Mouse (Mus musculus) myocyte (in vitro differentiated cells): Measurements from ENCODE around the gene Sin3b.

Source experiments
- E2F4 ChIP-seq: IDR thresholded peaks from one replicate; pipeline ENCODE4 v1.6.1; 2011; ENCODE audit warnings: mild to moderate bottlenecking, control low read depth, moderate library complexity; ENCODE audit not compliant: insufficient read depth
- MAX ChIP-seq: IDR thresholded peaks from one replicate; pipeline ENCODE4 v1.6.1; 2011; ENCODE audit warnings: low read depth, mild to moderate bottlenecking, control low read depth
- MYOD1 ChIP-seq, 3 experiments: IDR thresholded peaks; one replicate each; pipeline ENCODE4 v1.6.1; 2011; ENCODE audit warnings: control low read depth in 2 of 3, low read depth in 2 of 3, mild to moderate bottlenecking in 2 of 3, moderate library complexity in 1 of 3; ENCODE audit not compliant: insufficient read length in 2 of 3, control insufficient read depth in 1 of 3
- MYOG ChIP-seq, 3 experiments: IDR thresholded peaks; one replicate each; pipeline ENCODE4 v1.6.1; 2011; ENCODE audit warnings: control low read depth in 2 of 3, low read depth in 2 of 3, mild to moderate bottlenecking in 2 of 3; ENCODE audit not compliant: insufficient read length in 2 of 3, control insufficient read depth in 1 of 3, insufficient read depth in 1 of 3
- POLR2A ChIP-seq: IDR thresholded peaks from one replicate; pipeline ENCODE4 v1.6.1; 2011; ENCODE audit warnings: low read depth, mild to moderate bottlenecking, control low read depth, moderate library complexity; ENCODE audit not compliant: insufficient read length
- USF1 ChIP-seq: IDR thresholded peaks from one replicate; pipeline ENCODE4 v1.6.1; 2011; ENCODE audit warnings: low read depth, mild to moderate bottlenecking, control low read depth, moderate library complexity

GRCm38 (mm10) chr8:72753781-72754180 is 30.7 kb downstream of the Sin3b start:
- TF ChIP-seq E2F4 (no peak), MYOD1 (IDR thresholded peaks at IDR 0.05; ENCODE audit: control insufficient read depth in 1 of 3, insufficient read length in 2 of 3, low read depth in 2 of 3) (no peak), USF1 (no peak), POLR2A (no peak), MYOG (IDR thresholded peaks at IDR 0.05; ENCODE audit: control insufficient read depth in 1 of 3, insufficient read depth in 1 of 3, insufficient read length in 2 of 3, low read depth in 2 of 3) (no peak), MAX (no peak)
